Mouse (Mus musculus): ENCODE data around the gene L1cam.

The L1cam gene

GRCm38 (mm10) chrX:73875881-73876280 lies 20.0 kb downstream of the L1cam start:
- no peak for DNase-seq

- no peak for DNase-seq
Observed at GRCm38 (mm10) chrX:73871956-73872355, 23.9 kb downstream of the L1cam start.

GRCm38 (mm10) chrX:73871474-73871873 lies 24.4 kb downstream of the L1cam start:
- no peak for DNase-seq

GRCm38 (mm10) chrX:73869334-73869733 lies 26.6 kb downstream of the L1cam start:
- no peak for DNase-seq

- DNase-seq: no peak
Observed at GRCm38 (mm10) chrX:73867852-73868251, 28.1 kb downstream of the L1cam start.

- DNase-seq: no peak
Observed at GRCm38 (mm10) chrX:73867256-73867655, 28.6 kb downstream of the L1cam start.

GRCm38 (mm10) chrX:73864692-73865091 lies 31.2 kb downstream of the L1cam start:
- no peak for DNase-seq

- no peak for DNase-seq
Observed at GRCm38 (mm10) chrX:73855087-73855408, 40.9 kb downstream of the L1cam start.

GRCm38 (mm10) chrX:73854326-73855086 lies 41.4 kb downstream of the L1cam start:
- DNase-seq: no peak

GRCm38 (mm10) chrX:73836691-73837090 lies 59.2 kb downstream of the L1cam start:
- DNase-seq: no peak

- DNase-seq: no peak
Observed at GRCm38 (mm10) chrX:73835731-73836130, 60.2 kb downstream of the L1cam start.

GRCm38 (mm10) chrX:73824185-73825151 lies 71.4 kb downstream of the L1cam start, which contains the start of gene Pdzd4:
TSS of gene Pdzd4 (minus strand) at chrX:73824969.
- DNase-seq: peak; percentile 20

- no peak for DNase-seq
Observed at GRCm38 (mm10) chrX:73823747-73824146, 72.2 kb downstream of the L1cam start.

GRCm38 (mm10) chrX:73816596-73817314 lies 79.2 kb downstream of the L1cam start:
- DNase-seq: no peak

GRCm38 (mm10) chrX:73815072-73815471 lies 80.8 kb downstream of the L1cam start:
- DNase-seq: no peak

GRCm38 (mm10) chrX:73805814-73806213 lies 90.1 kb downstream of the L1cam start:
- DNase-seq: no peak
